ENCODE assay signal across 8 mouse cellular contexts in genomic region chr10:105834627-105835228, GRCm38 (mm10). TPM values are rescaled to one million over a fixed set of nuclear protein-coding genes. Genes with fewer than 3 reads are reported as not detected.
DNase-seq lines count a peak whose midpoint lies in the region; ATAC-seq lines count a peak whose summit lies in the region.

No protein-coding gene starts in this region.

- H3K27ac ChIP-seq in hindbrain, embryonic 10.5 days: no peak overlapping the region
- H3K27ac ChIP-seq in lung, embryonic 15.5 days: no peak overlapping the region

- no peaks in the 10 kb centered on the region for H3K27me3 ChIP-seq in hindbrain, embryonic 10.5 days (ENCODE audit: insufficient read depth, poor library complexity, severe bottlenecking)
- H3K27me3 ChIP-seq in lung, embryonic 15.5 days: no peaks in the 10 kb centered on the region

- no peak overlapping the region for H3K9ac ChIP-seq in lung, embryonic 15.5 days

- DNase-seq in frontal cortex, postnatal 10 days (ENCODE audit: low spot score in 2 of 2): no peak
- DNase-seq in CD4-positive helper T cell, adult 2 months (ENCODE audit: low read depth, low spot score): peak; percentile 39
- peak; percentile 41 for DNase-seq in c-Kit-positive CD71-positive TER-119-negative erythroid progenitor cells, embryonic 14.5 days (ENCODE audit: low read depth)
- DNase-seq in hindbrain, embryonic 10.5 days (ENCODE audit: low spot score): peak; percentile 12
- peak; percentile 26 for DNase-seq in thymus, postnatal 14 days
- DNase-seq in spleen, postnatal 4 days (ENCODE audit: low spot score in 2 of 2): no peak

- WGBS in hindbrain, embryonic 10.5 days: 66% methylated on average over 10 of the region's 10 CpGs
- WGBS in lung, embryonic 15.5 days: 60% methylated on average over 10 of the region's 10 CpGs

- H3K4me1 ChIP-seq in hindbrain, embryonic 10.5 days (replicated peaks): no peaks in the 10 kb centered on the region
- no peaks in the 10 kb centered on the region for H3K4me1 ChIP-seq in lung, embryonic 15.5 days

- no peak overlapping the region for H3K4me3 ChIP-seq in hindbrain, embryonic 10.5 days
- no peak overlapping the region for H3K4me3 ChIP-seq in lung, embryonic 15.5 days

- peak; percentile 89 for ATAC-seq in frontal cortex, adult (ENCODE audit: low TSS enrichment)
- ATAC-seq in lung, embryonic 15.5 days (ENCODE audit: borderline replicate concordance, extremely low read depth, low FRiP score, low TSS enrichment): peak; percentile 39; the same call in 1 of the 2 replicates

- H3K9me3 ChIP-seq in hindbrain, embryonic 10.5 days: no peaks in the 10 kb centered on the region
- H3K9me3 ChIP-seq in lung, embryonic 15.5 days: no peaks in the 10 kb centered on the region

- H3K4me2 ChIP-seq in lung, embryonic 15.5 days: no peak overlapping the region

- 0 out of 2 replicates have a peak, but pooled peaks cover 5% of the 10 kb centered on the region for H3K36me3 ChIP-seq in hindbrain, embryonic 10.5 days
- no peaks in the 10 kb centered on the region for H3K36me3 ChIP-seq in lung, embryonic 15.5 days

RNA-seq across cellular contexts. Expression of gene Ccdc59, which starts 6.1 kb away (rescaled TPM):
- 49.2 and 59.5 TPM in 2 replicates for polyA plus RNA-seq in hindbrain, embryonic 10.5 days (2016; fragmentation: Nextera tagmentation; extraction: Ambion mirVana)
- polyA plus RNA-seq in lung, embryonic 15.5 days (2015; fragmentation: Nextera tagmentation; extraction: Ambion mirVana): 54.1 and 60.2 TPM in 2 replicates

RNA-seq across cellular contexts. Expression of gene Mettl25, which starts 6.5 kb away (rescaled TPM):
- 11.7 and 11.9 TPM in 2 replicates for polyA plus RNA-seq in hindbrain, embryonic 10.5 days (2016; fragmentation: Nextera tagmentation; extraction: Ambion mirVana)
- polyA plus RNA-seq in lung, embryonic 15.5 days (2015; fragmentation: Nextera tagmentation; extraction: Ambion mirVana): 12.6 and 13.1 TPM in 2 replicates

Comparison
In these comparisons a context has a peak if more than half of its experiments do, and no peak if none do; other contexts are left out.
1. DNase-seq: peak in CD4-positive helper T cell, adult 2 months (single experiment), c-Kit-positive CD71-positive TER-119-negative erythroid progenitor cells, embryonic 14.5 days (single experiment), hindbrain, embryonic 10.5 days (single experiment) and thymus, postnatal 14 days (single experiment); none in frontal cortex, postnatal 10 days (0 of 2) and spleen, postnatal 4 days (0 of 2).